Mouse (Mus musculus): ENCODE results near the gene Ripk3. TPM values are rescaled to one million over a fixed set of nuclear protein-coding genes. Genes with fewer than 3 reads are reported as not detected.

Gene Ripk3
- 7.5 and 10.0 TPM in 2 replicates for polyA plus RNA-seq (2012; rRNA removed)

GRCm38 (mm10) chr14:55788256-55789050, at the start of gene Ripk3:
Gene Ripk3 (minus strand): TSS chr14:55788865.
- H3K4me1 ChIP-seq (ENCODE audit: control insufficient read depth, insufficient read depth, low read length): peaks cover 9% of the 10 kb centered on the region
- no peak for DNase-seq
- H3K4me3 ChIP-seq (replicated peaks; ENCODE audit: extremely low read depth, low read depth, low read length): peak within 1 kb of the TSS; percentile 61
- TF ChIP-seq POLR2A (IDR thresholded peaks at IDR 0.05; ENCODE audit: borderline replicate concordance, extremely low read depth, low read depth, low read length): no peak
- TF ChIP-seq CTCF (IDR thresholded peaks at IDR 0.05; ENCODE audit: insufficient read depth, low read length): no peak
- 8% methylated on average over 40 of the region's 40 CpGs for WGBS

GRCm38 (mm10) chr14:55838312-55838711, 49.6 kb upstream of the Ripk3 start:
- H3K4me3 ChIP-seq (replicated peaks; ENCODE audit: extremely low read depth, low read depth, low read length): no peak overlapping the region
- H3K4me1 ChIP-seq (ENCODE audit: control insufficient read depth, insufficient read depth, low read length): no peaks in the 10 kb centered on the region; the same call in 1 of the 2 replicates
- TF ChIP-seq CTCF (IDR thresholded peaks at IDR 0.05; ENCODE audit: insufficient read depth, low read length): no peak
- TF ChIP-seq POLR2A (IDR thresholded peaks at IDR 0.05; ENCODE audit: borderline replicate concordance, extremely low read depth, low read depth, low read length): no peak
- DNase-seq: no peak
- WGBS: 92% methylated on average over 5 of the region's 5 CpGs

- Histone ChIP-seq H3K4me3 (replicated peaks; ENCODE audit: extremely low read depth, low read depth, low read length) (no peak overlapping the region), H3K4me1 (ENCODE audit: control insufficient read depth, insufficient read depth, low read length) (no peaks in the 10 kb centered on the region; the same call in 1 of the 2 replicates)
- 61% methylated on average over 5 of the region's 5 CpGs for WGBS
- TF ChIP-seq POLR2A (IDR thresholded peaks at IDR 0.05; ENCODE audit: borderline replicate concordance, extremely low read depth, low read depth, low read length) (no peak), CTCF (IDR thresholded peaks at IDR 0.05; ENCODE audit: insufficient read depth, low read length) (no peak)
- no peak for DNase-seq
These were observed 46.3 kb upstream of the Ripk3 start for GRCm38 (mm10) chr14:55834808-55835533.

GRCm38 (mm10) chr14:55833126-55833525, 44.5 kb upstream of the Ripk3 start:
- 86% methylated on average over 4 of the region's 4 CpGs for WGBS
- no peak for DNase-seq
- Histone ChIP-seq H3K4me3 (replicated peaks; ENCODE audit: extremely low read depth, low read depth, low read length) (no peak overlapping the region), H3K4me1 (ENCODE audit: control insufficient read depth, insufficient read depth, low read length) (no peaks in the 10 kb centered on the region; the same call in 1 of the 2 replicates)
- TF ChIP-seq CTCF (IDR thresholded peaks at IDR 0.05; ENCODE audit: insufficient read depth, low read length) (no peak), POLR2A (IDR thresholded peaks at IDR 0.05; ENCODE audit: borderline replicate concordance, extremely low read depth, low read depth, low read length) (no peak)

GRCm38 (mm10) chr14:55830331-55830730, 41.7 kb upstream of the Ripk3 start:
- Histone ChIP-seq H3K4me3 (replicated peaks; ENCODE audit: extremely low read depth, low read depth, low read length) (no peak overlapping the region), H3K4me1 (ENCODE audit: control insufficient read depth, insufficient read depth, low read length) (no peaks in the 10 kb centered on the region; the same call in 1 of the 2 replicates)
- no peak for DNase-seq
- TF ChIP-seq CTCF (IDR thresholded peaks at IDR 0.05; ENCODE audit: insufficient read depth, low read length): no peak
- no peak for TF ChIP-seq POLR2A (IDR thresholded peaks at IDR 0.05; ENCODE audit: borderline replicate concordance, extremely low read depth, low read depth, low read length)
- WGBS: 66% methylated on average over 4 of the region's 4 CpGs

GRCm38 (mm10) chr14:55829854-55830253, 41.2 kb upstream of the Ripk3 start:
- no peaks in the 10 kb centered on the region; the same call in 1 of the 2 replicates for H3K4me1 ChIP-seq (ENCODE audit: control insufficient read depth, insufficient read depth, low read length)
- no peak for TF ChIP-seq CTCF (IDR thresholded peaks at IDR 0.05; ENCODE audit: insufficient read depth, low read length)
- TF ChIP-seq POLR2A (IDR thresholded peaks at IDR 0.05; ENCODE audit: borderline replicate concordance, extremely low read depth, low read depth, low read length): no peak
- DNase-seq: no peak
- 92% methylated on average over 16 of the region's 16 CpGs for WGBS
- H3K4me3 ChIP-seq (replicated peaks; ENCODE audit: extremely low read depth, low read depth, low read length): no peak overlapping the region

GRCm38 (mm10) chr14:55828716-55829263, 40.1 kb upstream of the Ripk3 start:
- peaks cover 3% of the 10 kb centered on the region; the same call in 1 of the 2 replicates for H3K4me1 ChIP-seq (ENCODE audit: control insufficient read depth, insufficient read depth, low read length)
- no peak for DNase-seq
- TF ChIP-seq CTCF (IDR thresholded peaks at IDR 0.05; ENCODE audit: insufficient read depth, low read length) (no peak), POLR2A (IDR thresholded peaks at IDR 0.05; ENCODE audit: borderline replicate concordance, extremely low read depth, low read depth, low read length) (no peak)
- no peak overlapping the region for H3K4me3 ChIP-seq (replicated peaks; ENCODE audit: extremely low read depth, low read depth, low read length)
- whole genome bisulfite sequencing: 56% methylated on average over 3 of the region's 3 CpGs

- no peak for TF ChIP-seq CTCF (IDR thresholded peaks at IDR 0.05; ENCODE audit: insufficient read depth, low read length)
- no peak for TF ChIP-seq POLR2A (IDR thresholded peaks at IDR 0.05; ENCODE audit: borderline replicate concordance, extremely low read depth, low read depth, low read length)
- WGBS: 58% methylated on average over 41 of the region's 41 CpGs
- no peak for DNase-seq
- Histone ChIP-seq H3K4me3 (replicated peaks; ENCODE audit: extremely low read depth, low read depth, low read length) (no peak overlapping the region), H3K4me1 (ENCODE audit: control insufficient read depth, insufficient read depth, low read length) (peaks cover 3% of the 10 kb centered on the region; the same call in 1 of the 2 replicates)
These were observed 38.1 kb upstream of the Ripk3 start for GRCm38 (mm10) chr14:55826551-55827340.

GRCm38 (mm10) chr14:55826142-55826541, 37.5 kb upstream of the Ripk3 start:
- peaks cover 3% of the 10 kb centered on the region; the same call in 1 of the 2 replicates for H3K4me1 ChIP-seq (ENCODE audit: control insufficient read depth, insufficient read depth, low read length)
- WGBS: 37% methylated on average over 15 of the region's 15 CpGs
- TF ChIP-seq CTCF (IDR thresholded peaks at IDR 0.05; ENCODE audit: insufficient read depth, low read length) (no peak), POLR2A (IDR thresholded peaks at IDR 0.05; ENCODE audit: borderline replicate concordance, extremely low read depth, low read depth, low read length) (no peak)
- DNase-seq: no peak
- no peak overlapping the region for H3K4me3 ChIP-seq (replicated peaks; ENCODE audit: extremely low read depth, low read depth, low read length)

Data from lung, adult 2 months (tissue).